Mouse (Mus musculus): ENCODE measurements around the gene Abr. TPM values are rescaled to one million over a fixed set of nuclear protein-coding genes. Genes with fewer than 3 reads are reported as not detected.

The Abr gene
- polyA plus RNA-seq, 1 experiment from 2014 or later = 136 TPM

DNA sequence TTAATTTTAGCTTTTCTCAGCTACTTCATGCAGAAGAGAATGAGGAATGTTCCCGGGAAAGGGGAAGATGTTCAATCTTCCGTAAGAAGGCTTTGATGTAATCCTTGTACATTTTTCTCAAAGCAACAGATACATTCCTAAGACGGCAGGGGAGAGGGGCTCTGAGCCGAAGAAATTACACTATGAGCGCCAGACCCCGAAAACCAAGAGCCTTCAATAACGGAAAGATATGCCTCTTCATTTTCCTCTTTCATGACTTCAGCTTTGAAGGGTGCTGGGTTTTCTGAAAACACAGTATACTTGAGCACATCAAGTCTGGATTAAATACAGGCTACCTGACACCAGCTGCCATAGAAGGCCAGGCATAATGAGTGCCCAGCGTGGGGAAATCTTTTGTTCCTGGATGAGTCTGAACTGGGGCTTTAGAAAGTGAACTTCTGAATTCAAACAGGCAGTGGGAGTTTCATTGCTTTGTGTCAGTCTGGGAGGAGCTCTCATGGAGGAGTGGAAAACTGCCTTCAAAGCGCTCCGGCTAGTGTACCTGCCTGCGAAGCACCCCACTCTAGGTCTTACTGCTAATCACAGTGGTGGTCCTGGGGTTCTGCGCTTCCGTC lies 239.3 kb downstream of the Abr start:
- Histone ChIP-seq H3K36me3 (ENCODE audit: control insufficient read depth, insufficient read depth, low read length) (no peaks in the 10 kb centered on the region), H3K27ac (replicated peaks; ENCODE audit: low read depth, low read length) (0 out of 2 replicates have a peak overlapping the region, but pooled peaks have one; percentile 49), H3K27me3 (ENCODE audit: control insufficient read depth, insufficient read depth, low read length) (no peaks in the 10 kb centered on the region), H3K4me3 (replicated peaks; ENCODE audit: low read depth, low read length) (no peak overlapping the region), H3K4me2 (ENCODE audit: low read length) (no peak overlapping the region), H3K9ac (replicated peaks; ENCODE audit: low read length) (no peak overlapping the region), H3K9me3 (ENCODE audit: control insufficient read depth, low read length) (no peaks in the 10 kb centered on the region), H3K4me1 (ENCODE audit: control insufficient read depth, insufficient read depth, low read length) (peaks cover 6% of the 10 kb centered on the region)
- ATAC-seq (ENCODE audit: low FRiP score, low TSS enrichment) = no peak
- 14% methylated on average over 13 of the region's 13 CpGs for WGBS
- peak; percentile 38 for DNase-seq

DNA sequence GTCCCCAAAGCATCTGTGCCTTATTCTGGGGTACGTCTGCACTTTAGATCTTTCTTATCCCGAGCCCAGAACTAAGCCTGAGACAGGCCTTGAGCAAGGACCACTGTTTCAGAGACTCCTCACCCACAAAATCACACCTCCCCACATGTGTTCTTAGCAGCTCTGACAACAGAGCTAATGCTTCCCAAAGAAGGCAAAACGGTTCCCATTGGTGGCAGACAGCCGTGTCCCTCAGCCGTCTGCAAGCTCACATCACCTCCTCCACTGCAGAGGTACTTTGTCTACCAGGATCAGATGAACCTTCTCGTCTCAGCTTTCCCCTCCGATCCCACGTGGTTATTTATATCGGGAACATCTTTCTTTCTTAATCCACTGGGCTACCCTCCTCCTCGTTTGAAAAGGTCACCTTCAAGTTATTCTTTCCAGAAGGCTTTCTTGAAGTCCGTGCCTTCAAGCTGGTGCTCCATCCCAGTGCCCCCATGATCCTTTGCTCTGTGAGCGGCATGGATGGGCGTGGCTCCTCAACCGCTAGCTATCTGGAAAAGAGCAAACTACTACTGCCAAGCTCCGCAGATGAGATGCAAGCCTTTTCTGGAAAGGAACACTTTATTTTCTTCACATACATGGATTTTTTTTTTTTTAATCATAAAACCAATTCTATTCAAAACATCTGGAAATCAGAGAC lies 240.8 kb downstream of the Abr start:
- H3K4me3 ChIP-seq (replicated peaks; ENCODE audit: low read depth, low read length) = no peak overlapping the region
- 90% methylated on average over 15 of the region's 15 CpGs for WGBS
- H3K27ac ChIP-seq (replicated peaks; ENCODE audit: low read depth, low read length) = no peak overlapping the region
- H3K4me2 ChIP-seq (ENCODE audit: low read length) = no peak overlapping the region
- H3K4me1 ChIP-seq (ENCODE audit: control insufficient read depth, insufficient read depth, low read length) = peaks cover 6% of the 10 kb centered on the region
- H3K9me3 ChIP-seq (ENCODE audit: control insufficient read depth, low read length) = no peaks in the 10 kb centered on the region
- H3K9ac ChIP-seq (replicated peaks; ENCODE audit: low read length) = no peak overlapping the region
- H3K36me3 ChIP-seq (ENCODE audit: control insufficient read depth, insufficient read depth, low read length) = no peaks in the 10 kb centered on the region
- ATAC-seq (ENCODE audit: low FRiP score, low TSS enrichment) (no peak), DNase-seq (no peak)
- H3K27me3 ChIP-seq (ENCODE audit: control insufficient read depth, insufficient read depth, low read length) = no peaks in the 10 kb centered on the region

DNA sequence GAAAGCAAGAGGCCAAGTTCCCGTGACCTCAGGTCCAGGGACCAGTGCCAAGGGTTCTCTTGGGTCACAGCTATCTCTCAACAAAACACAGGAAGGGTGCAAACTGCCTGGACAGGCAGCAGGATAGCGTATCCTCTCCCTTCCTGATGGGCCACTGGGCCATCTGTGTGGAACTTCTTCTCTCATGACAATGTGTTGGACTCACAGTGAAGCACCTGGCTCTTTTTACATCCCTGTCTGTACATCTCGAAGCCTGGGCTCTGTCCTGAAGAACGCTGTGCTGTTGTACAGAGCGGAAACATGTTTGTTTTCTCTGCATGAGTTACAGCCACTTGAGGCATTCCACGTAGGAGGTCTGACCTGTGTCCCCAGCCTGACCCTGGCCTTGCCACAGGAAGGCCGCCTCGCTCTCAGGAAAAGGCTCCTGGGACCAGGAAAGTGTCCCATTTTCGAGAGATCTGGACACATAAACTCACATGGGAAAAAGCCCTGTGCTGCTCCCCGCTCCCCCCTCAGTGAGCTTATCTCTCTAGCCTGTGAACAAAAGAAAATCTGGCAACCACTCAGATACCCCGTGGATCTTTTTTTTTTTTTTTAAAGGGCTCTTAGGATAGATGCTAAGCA lies 242.1 kb downstream of the Abr start:
- WGBS = 42% methylated on average over 11 of the region's 11 CpGs
- no peak overlapping the region for H3K4me2 ChIP-seq (ENCODE audit: low read length)
- H3K9me3 ChIP-seq (ENCODE audit: control insufficient read depth, low read length) = no peaks in the 10 kb centered on the region
- ATAC-seq (ENCODE audit: low FRiP score, low TSS enrichment) (no peak), DNase-seq (no peak)
- H3K4me1 ChIP-seq (ENCODE audit: control insufficient read depth, insufficient read depth, low read length) = peaks cover 3% of the 10 kb centered on the region
- H3K4me3 ChIP-seq (replicated peaks; ENCODE audit: low read depth, low read length) = no peak overlapping the region
- no peaks in the 10 kb centered on the region for H3K27me3 ChIP-seq (ENCODE audit: control insufficient read depth, insufficient read depth, low read length)
- H3K27ac ChIP-seq (replicated peaks; ENCODE audit: low read depth, low read length) = no peak overlapping the region
- H3K36me3 ChIP-seq (ENCODE audit: control insufficient read depth, insufficient read depth, low read length) = no peaks in the 10 kb centered on the region
- no peak overlapping the region for H3K9ac ChIP-seq (replicated peaks; ENCODE audit: low read length)

DNA sequence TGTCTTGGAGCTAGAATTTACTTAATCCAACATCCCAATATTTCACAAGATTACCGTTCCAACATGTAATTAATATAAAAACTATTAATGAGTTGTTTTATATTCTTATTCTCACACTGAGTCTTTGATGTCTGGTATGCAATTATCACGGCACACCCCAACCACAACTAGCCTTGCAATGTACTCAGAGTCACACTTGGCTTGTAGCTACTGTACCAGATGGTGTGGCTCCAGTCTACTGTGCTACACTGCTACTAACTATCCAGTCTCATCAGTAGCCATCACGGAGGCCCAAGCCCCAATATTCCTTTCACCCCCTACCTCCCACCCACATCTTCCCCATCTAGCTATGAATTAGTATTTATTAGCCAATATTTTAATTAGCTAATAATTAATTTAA lies 245.7 kb downstream of the Abr start:
- H3K36me3 ChIP-seq (ENCODE audit: control insufficient read depth, insufficient read depth, low read length) = no peaks in the 10 kb centered on the region
- ATAC-seq (ENCODE audit: low FRiP score, low TSS enrichment) (no peak), DNase-seq (no peak)
- peaks cover 3% of the 10 kb centered on the region; the same call in 1 of the 2 replicates for H3K4me1 ChIP-seq (ENCODE audit: control insufficient read depth, insufficient read depth, low read length)
- no peak overlapping the region for H3K4me3 ChIP-seq (replicated peaks; ENCODE audit: low read depth, low read length)
- no peak overlapping the region for H3K4me2 ChIP-seq (ENCODE audit: low read length)
- WGBS = 84% methylated on average over 3 of the region's 3 CpGs
- no peak overlapping the region for H3K9ac ChIP-seq (replicated peaks; ENCODE audit: low read length)
- no peak overlapping the region for H3K27ac ChIP-seq (replicated peaks; ENCODE audit: low read depth, low read length)
- no peaks in the 10 kb centered on the region for H3K9me3 ChIP-seq (ENCODE audit: control insufficient read depth, low read length)
- H3K27me3 ChIP-seq (ENCODE audit: control insufficient read depth, insufficient read depth, low read length) = no peaks in the 10 kb centered on the region

DNA sequence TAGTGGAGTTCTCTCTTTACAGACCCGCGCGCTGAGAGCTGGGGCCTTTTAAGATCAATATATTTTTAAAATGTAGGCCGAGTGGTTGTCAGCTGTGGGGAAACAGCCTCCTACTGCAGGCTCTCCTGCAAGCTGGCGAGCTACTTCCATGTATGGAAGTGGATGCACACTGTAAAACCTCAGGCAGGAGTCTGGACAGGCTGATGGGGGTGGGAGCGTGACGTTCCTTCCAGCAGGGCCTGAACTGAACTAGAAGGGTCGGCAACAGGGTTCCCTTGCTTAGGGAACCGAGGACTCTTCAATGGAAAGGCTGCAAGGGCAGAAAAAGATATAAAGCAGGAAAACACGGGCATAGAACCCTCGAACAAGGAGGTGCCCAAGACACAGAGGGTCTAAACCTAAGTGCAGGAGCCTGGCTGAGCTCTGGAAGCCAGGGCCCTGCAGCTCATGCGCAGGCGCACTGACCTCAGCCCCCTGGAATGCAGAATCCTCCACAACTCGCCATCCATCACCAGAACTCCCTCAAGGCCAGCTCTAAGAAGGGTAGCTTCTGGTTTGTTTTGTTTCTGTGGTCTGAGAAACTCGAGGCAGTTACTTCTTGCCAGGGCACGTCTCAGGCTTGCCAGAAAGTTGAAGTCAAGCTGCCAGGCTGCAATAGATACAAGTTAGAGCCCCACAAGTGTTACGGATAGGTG lies 247.5 kb downstream of the Abr start:
- H3K4me1 ChIP-seq (ENCODE audit: control insufficient read depth, insufficient read depth, low read length) = 0 out of 2 replicates have a peak, but pooled peaks cover 3% of the 10 kb centered on the region
- H3K9ac ChIP-seq (replicated peaks; ENCODE audit: low read length) = no peak overlapping the region
- 74% methylated on average over 17 of the region's 17 CpGs for WGBS
- DNase-seq = no peak
- no peak overlapping the region for H3K4me2 ChIP-seq (ENCODE audit: low read length)
- no peak overlapping the region for H3K27ac ChIP-seq (replicated peaks; ENCODE audit: low read depth, low read length)
- H3K36me3 ChIP-seq (ENCODE audit: control insufficient read depth, insufficient read depth, low read length) = no peaks in the 10 kb centered on the region
- H3K27me3 ChIP-seq (ENCODE audit: control insufficient read depth, insufficient read depth, low read length) = no peaks in the 10 kb centered on the region
- no peak overlapping the region for H3K4me3 ChIP-seq (replicated peaks; ENCODE audit: low read depth, low read length)
- no peak for ATAC-seq (ENCODE audit: low FRiP score, low TSS enrichment)
- H3K9me3 ChIP-seq (ENCODE audit: control insufficient read depth, low read length) = no peaks in the 10 kb centered on the region

DNA sequence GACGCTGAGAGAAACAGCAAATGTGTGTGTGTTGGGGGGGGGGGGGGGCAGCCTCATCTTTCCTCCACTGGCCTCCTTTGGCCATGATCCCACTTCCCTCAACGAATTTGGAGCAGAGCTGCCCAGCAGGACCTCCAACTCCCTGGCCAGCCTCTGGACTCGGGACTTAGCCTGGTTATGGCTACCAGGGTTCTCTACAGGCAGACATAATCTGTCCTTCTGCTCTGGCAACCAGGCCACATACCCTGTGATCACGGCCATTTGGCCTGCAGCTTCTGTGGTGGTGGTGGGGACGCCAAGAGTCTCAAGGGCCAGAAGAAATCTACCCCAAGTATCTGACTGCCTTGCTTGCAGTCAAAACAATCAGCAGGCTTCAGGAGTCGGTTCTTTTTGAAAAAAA lies 249.6 kb downstream of the Abr start:
- H3K4me1 ChIP-seq (ENCODE audit: control insufficient read depth, insufficient read depth, low read length) = 0 out of 2 replicates have a peak, but pooled peaks cover 3% of the 10 kb centered on the region
- no peaks in the 10 kb centered on the region for H3K9me3 ChIP-seq (ENCODE audit: control insufficient read depth, low read length)
- H3K4me2 ChIP-seq (ENCODE audit: low read length) = no peak overlapping the region
- no peak overlapping the region for H3K27ac ChIP-seq (replicated peaks; ENCODE audit: low read depth, low read length)
- 48% methylated on average over 6 of the region's 6 CpGs for WGBS
- no peak overlapping the region for H3K9ac ChIP-seq (replicated peaks; ENCODE audit: low read length)
- H3K36me3 ChIP-seq (ENCODE audit: control insufficient read depth, insufficient read depth, low read length) = no peaks in the 10 kb centered on the region
- no peak for ATAC-seq (ENCODE audit: low FRiP score, low TSS enrichment)
- no peaks in the 10 kb centered on the region for H3K27me3 ChIP-seq (ENCODE audit: control insufficient read depth, insufficient read depth, low read length)
- H3K4me3 ChIP-seq (replicated peaks; ENCODE audit: low read depth, low read length) = no peak overlapping the region
- DNase-seq = no peak

DNA sequence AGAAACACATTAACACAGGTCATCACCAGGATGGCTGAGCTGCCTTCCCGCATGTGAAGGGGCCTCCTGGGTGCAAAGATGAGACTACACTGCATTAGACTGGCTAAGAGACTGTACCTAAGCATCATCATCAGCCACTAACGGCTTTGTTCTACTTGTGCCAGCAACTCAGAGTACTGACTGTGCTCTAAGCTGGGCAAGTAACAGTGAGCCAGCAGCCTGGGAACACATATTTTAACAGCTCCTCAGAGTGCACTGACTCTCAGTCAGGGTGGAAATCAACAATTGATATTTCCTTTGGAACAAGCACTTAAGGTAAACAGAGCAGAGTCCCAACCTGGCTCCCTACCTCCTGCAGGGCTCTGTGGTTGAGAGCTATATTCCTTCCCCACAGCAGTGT lies 250.0 kb downstream of the Abr start:
- Histone ChIP-seq H3K4me1 (ENCODE audit: control insufficient read depth, insufficient read depth, low read length) (0 out of 2 replicates have a peak, but pooled peaks cover 3% of the 10 kb centered on the region), H3K27ac (replicated peaks; ENCODE audit: low read depth, low read length) (no peak overlapping the region), H3K36me3 (ENCODE audit: control insufficient read depth, insufficient read depth, low read length) (no peaks in the 10 kb centered on the region), H3K4me2 (ENCODE audit: low read length) (no peak overlapping the region), H3K27me3 (ENCODE audit: control insufficient read depth, insufficient read depth, low read length) (no peaks in the 10 kb centered on the region), H3K9ac (replicated peaks; ENCODE audit: low read length) (no peak overlapping the region), H3K4me3 (replicated peaks; ENCODE audit: low read depth, low read length) (no peak overlapping the region), H3K9me3 (ENCODE audit: control insufficient read depth, low read length) (no peaks in the 10 kb centered on the region)
- 86% methylated on average over 2 of the region's 2 CpGs for WGBS
- ATAC-seq (ENCODE audit: low FRiP score, low TSS enrichment) = no peak
- DNase-seq = no peak

DNA sequence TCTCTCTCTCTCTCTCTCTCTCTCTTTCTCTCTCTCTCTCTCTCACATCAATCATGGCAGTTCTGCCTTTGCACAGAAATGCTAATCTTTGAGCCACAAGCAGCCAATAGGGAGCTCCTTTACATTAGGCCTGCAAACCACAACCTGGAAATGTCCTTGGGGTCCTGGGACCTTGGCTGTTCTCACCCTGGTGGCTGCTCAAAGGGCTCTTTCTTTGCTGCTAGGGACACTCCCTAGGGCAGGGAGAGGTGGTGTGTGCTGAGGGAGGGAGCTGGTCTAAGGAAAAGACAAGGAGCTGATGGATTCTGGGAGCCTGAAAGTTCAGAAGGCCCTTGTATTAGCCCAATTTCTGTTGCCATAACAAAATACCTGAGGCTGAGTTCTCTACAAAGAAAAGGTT lies 251.6 kb downstream of the Abr start:
- Histone ChIP-seq H3K9ac (replicated peaks; ENCODE audit: low read length) (no peak overlapping the region), H3K27ac (replicated peaks; ENCODE audit: low read depth, low read length) (no peak overlapping the region), H3K27me3 (ENCODE audit: control insufficient read depth, insufficient read depth, low read length) (no peaks in the 10 kb centered on the region), H3K4me2 (ENCODE audit: low read length) (no peak overlapping the region), H3K4me1 (ENCODE audit: control insufficient read depth, insufficient read depth, low read length) (0 out of 2 replicates have a peak, but pooled peaks cover 3% of the 10 kb centered on the region), H3K36me3 (ENCODE audit: control insufficient read depth, insufficient read depth, low read length) (no peaks in the 10 kb centered on the region), H3K4me3 (replicated peaks; ENCODE audit: low read depth, low read length) (no peak overlapping the region), H3K9me3 (ENCODE audit: control insufficient read depth, low read length) (no peaks in the 10 kb centered on the region)
- DNase-seq (no peak), ATAC-seq (ENCODE audit: low FRiP score, low TSS enrichment) (no peak)

Data from midbrain, embryonic 14.5 days (tissue).